Mouse (Mus musculus): ENCODE measurements around the gene Bglap2. TPM values are rescaled to one million over a fixed set of nuclear protein-coding genes. Genes with fewer than 3 reads are reported as not detected.
A peak's percentile ranks its signal among the peaks of the same experiment; 100 is the strongest.

Gene Bglap2
- polyA plus RNA-seq, 1 experiment from 2014 or later, result not detected

GRCm38 (mm10) chr3:88361612-88362313 lies 16.7 kb downstream of the Bglap2 start:
- Histone ChIP-seq H3K9me3 (replicated peaks) (no peaks in the 10 kb centered on the region), H3K27me3 (replicated peaks) (peaks cover 22% of the 10 kb centered on the region), H3K4me2 (peak overlapping the region; percentile 74; the same call in 1 of the 2 replicates), H3K4me1 (peaks cover 69% of the 10 kb centered on the region), H3K4me3 (no peak overlapping the region), H3K9ac (peak overlapping the region; percentile 42; the same call in 1 of the 2 replicates), H3K36me3 (peaks cover 59% of the 10 kb centered on the region), H3K27ac (peak overlapping the region; percentile 91)
- ATAC-seq, result no peak
- 77% methylated on average over 2 of the region's 2 CpGs for WGBS (ENCODE audit: insufficient replicate concordance)

GRCm38 (mm10) chr3:88361096-88361495 lies 17.4 kb downstream of the Bglap2 start:
- Histone ChIP-seq H3K4me2 (no peak overlapping the region), H3K27ac (peak overlapping the region; percentile 91), H3K9ac (0 out of 2 replicates have a peak overlapping the region, but pooled peaks have one; percentile 14), H3K36me3 (peaks cover 66% of the 10 kb centered on the region), H3K4me3 (no peak overlapping the region), H3K4me1 (peaks cover 67% of the 10 kb centered on the region), H3K9me3 (replicated peaks) (no peaks in the 10 kb centered on the region), H3K27me3 (replicated peaks) (peaks cover 15% of the 10 kb centered on the region)
- ATAC-seq, result no peak
- WGBS (ENCODE audit: insufficient replicate concordance), result 49% methylated on average over 6 of the region's 6 CpGs

- Histone ChIP-seq H3K9ac (no peak overlapping the region), H3K9me3 (replicated peaks) (no peaks in the 10 kb centered on the region), H3K4me3 (no peak overlapping the region), H3K4me2 (no peak overlapping the region), H3K27me3 (replicated peaks) (peaks cover 4% of the 10 kb centered on the region), H3K27ac (peak overlapping the region; percentile 39; the same call in 1 of the 2 replicates), H3K36me3 (peaks cover 77% of the 10 kb centered on the region), H3K4me1 (peaks cover 56% of the 10 kb centered on the region)
- 78% methylated on average over 3 of the region's 3 CpGs for WGBS (ENCODE audit: insufficient replicate concordance)
- no peak for ATAC-seq
Measured at GRCm38 (mm10) chr3:88359989-88360388, 18.5 kb downstream of the Bglap2 start.

GRCm38 (mm10) chr3:88359584-88359983 lies 18.9 kb downstream of the Bglap2 start:
- Histone ChIP-seq H3K27ac (peak overlapping the region; percentile 39), H3K4me1 (peaks cover 52% of the 10 kb centered on the region)
- 89% methylated on average over 5 of the region's 5 CpGs for WGBS (ENCODE audit: insufficient replicate concordance)

GRCm38 (mm10) chr3:88354396-88355165 lies 23.9 kb downstream of the Bglap2 start:
- H3K4me3 ChIP-seq, result no peak overlapping the region
- no peak overlapping the region for H3K27ac ChIP-seq
- no peaks in the 10 kb centered on the region for H3K9me3 ChIP-seq (replicated peaks)
- peaks cover 100% of the 10 kb centered on the region for H3K36me3 ChIP-seq
- 0 out of 2 replicates have a peak, but pooled peaks cover 2% of the 10 kb centered on the region for H3K4me1 ChIP-seq
- H3K27me3 ChIP-seq (replicated peaks), result no peaks in the 10 kb centered on the region
- ATAC-seq, result no peak
- 95% methylated on average over 8 of the region's 8 CpGs for WGBS (ENCODE audit: insufficient replicate concordance)
- H3K4me2 ChIP-seq, result no peak overlapping the region
- no peak overlapping the region for H3K9ac ChIP-seq

More at GRCm38 (mm10) chr3:88359584-88359983, 18.9 kb downstream of the Bglap2 start:
- Histone ChIP-seq H3K4me2 (no peak overlapping the region), H3K9ac (no peak overlapping the region), H3K36me3 (peaks cover 81% of the 10 kb centered on the region), H3K27me3 (replicated peaks) (peaks cover under 1% of the 10 kb centered on the region; the same call in 1 of the 2 replicates), H3K4me3 (no peak overlapping the region), H3K9me3 (replicated peaks) (no peaks in the 10 kb centered on the region)
- ATAC-seq, result no peak

DNA sequence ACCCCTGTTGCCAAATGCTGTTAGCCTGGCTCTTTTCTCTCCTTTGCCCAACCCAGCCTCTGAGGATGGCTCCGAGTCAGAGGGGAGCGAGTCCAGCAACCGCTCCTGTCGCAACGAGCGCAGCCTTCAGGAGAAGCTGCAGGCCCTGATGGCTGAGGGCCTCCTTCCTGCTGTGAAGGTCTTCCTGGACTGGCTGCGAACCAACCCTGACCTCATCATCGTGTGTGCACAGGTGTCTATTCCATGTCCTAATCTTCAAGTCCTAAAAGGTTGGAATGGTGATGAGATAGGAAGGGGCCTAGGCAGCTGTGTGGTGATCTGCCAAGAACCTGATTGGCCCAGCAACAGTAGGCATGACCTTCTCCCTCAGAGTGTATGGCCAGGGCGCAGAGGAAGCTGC lies 25.6 kb downstream of the Bglap2 start:
- ATAC-seq, result no peak
- no peak overlapping the region for H3K9ac ChIP-seq
- no peaks in the 10 kb centered on the region for H3K27me3 ChIP-seq (replicated peaks)
- H3K27ac ChIP-seq, result no peak overlapping the region
- no peaks in the 10 kb centered on the region for H3K9me3 ChIP-seq (replicated peaks)
- no peak overlapping the region for H3K4me3 ChIP-seq
- peaks cover 100% of the 10 kb centered on the region for H3K36me3 ChIP-seq
- no peaks in the 10 kb centered on the region for H3K4me1 ChIP-seq
- H3K4me2 ChIP-seq, result no peak overlapping the region
- 92% methylated on average over 9 of the region's 9 CpGs for WGBS (ENCODE audit: insufficient replicate concordance)

- no peaks in the 10 kb centered on the region for H3K27me3 ChIP-seq (replicated peaks)
- H3K9me3 ChIP-seq (replicated peaks), result no peaks in the 10 kb centered on the region
- H3K4me3 ChIP-seq, result no peak overlapping the region
- H3K4me2 ChIP-seq, result no peak overlapping the region
- WGBS (ENCODE audit: insufficient replicate concordance), result 88% methylated on average over 13 of the region's 13 CpGs
- ATAC-seq, result no peak
- H3K9ac ChIP-seq, result no peak overlapping the region
- H3K36me3 ChIP-seq, result peaks cover 100% of the 10 kb centered on the region
- H3K27ac ChIP-seq, result no peak overlapping the region
- no peaks in the 10 kb centered on the region for H3K4me1 ChIP-seq
Measured at GRCm38 (mm10) chr3:88350732-88351131, 27.8 kb downstream of the Bglap2 start.

GRCm38 (mm10) chr3:88339006-88339405 lies 39.5 kb downstream of the Bglap2 start:
- H3K9me3 ChIP-seq (replicated peaks), result no peaks in the 10 kb centered on the region
- H3K27ac ChIP-seq, result peak overlapping the region; percentile 96
- H3K9ac ChIP-seq, result peak overlapping the region; percentile 66
- 54% methylated on average over 3 of the region's 3 CpGs for WGBS (ENCODE audit: insufficient replicate concordance)
- H3K4me1 ChIP-seq, result peaks cover 65% of the 10 kb centered on the region
- peak overlapping the region; percentile 80 for H3K4me3 ChIP-seq
- no peaks in the 10 kb centered on the region for H3K27me3 ChIP-seq (replicated peaks)
- H3K36me3 ChIP-seq, result peaks cover 39% of the 10 kb centered on the region
- peak overlapping the region; percentile 81 for H3K4me2 ChIP-seq
- ATAC-seq, result no peak

DNA sequence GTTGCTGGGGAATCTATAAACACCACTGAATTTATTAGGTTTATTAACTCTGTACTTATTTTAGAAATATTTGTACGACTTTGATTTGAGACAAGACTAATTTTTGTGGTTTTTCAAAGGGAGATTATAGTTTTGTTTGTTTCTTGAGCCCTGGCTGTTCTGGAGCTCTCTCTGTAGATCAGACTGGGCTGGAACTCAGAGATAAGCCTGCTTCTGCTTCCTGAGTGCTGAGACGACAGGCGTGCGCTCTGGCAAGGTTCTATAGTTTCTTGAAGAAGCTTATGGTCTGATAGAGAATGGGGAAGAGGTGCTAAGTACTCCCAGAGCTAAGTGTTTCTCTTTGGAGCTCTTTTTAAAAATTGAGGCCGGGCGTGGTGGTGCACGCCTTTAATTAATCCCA lies 40.2 kb downstream of the Bglap2 start:
- Histone ChIP-seq H3K9ac (peak overlapping the region; percentile 89), H3K4me3 (peak overlapping the region; percentile 80), H3K27ac (peak overlapping the region; percentile 96), H3K4me2 (peak overlapping the region; percentile 81), H3K27me3 (replicated peaks) (no peaks in the 10 kb centered on the region; the same call in 1 of the 2 replicates), H3K9me3 (replicated peaks) (no peaks in the 10 kb centered on the region), H3K36me3 (peaks cover 32% of the 10 kb centered on the region), H3K4me1 (peaks cover 72% of the 10 kb centered on the region)
- WGBS (ENCODE audit: insufficient replicate concordance), result 22% methylated on average over 7 of the region's 7 CpGs
- ATAC-seq, result peak; percentile 61

DNA sequence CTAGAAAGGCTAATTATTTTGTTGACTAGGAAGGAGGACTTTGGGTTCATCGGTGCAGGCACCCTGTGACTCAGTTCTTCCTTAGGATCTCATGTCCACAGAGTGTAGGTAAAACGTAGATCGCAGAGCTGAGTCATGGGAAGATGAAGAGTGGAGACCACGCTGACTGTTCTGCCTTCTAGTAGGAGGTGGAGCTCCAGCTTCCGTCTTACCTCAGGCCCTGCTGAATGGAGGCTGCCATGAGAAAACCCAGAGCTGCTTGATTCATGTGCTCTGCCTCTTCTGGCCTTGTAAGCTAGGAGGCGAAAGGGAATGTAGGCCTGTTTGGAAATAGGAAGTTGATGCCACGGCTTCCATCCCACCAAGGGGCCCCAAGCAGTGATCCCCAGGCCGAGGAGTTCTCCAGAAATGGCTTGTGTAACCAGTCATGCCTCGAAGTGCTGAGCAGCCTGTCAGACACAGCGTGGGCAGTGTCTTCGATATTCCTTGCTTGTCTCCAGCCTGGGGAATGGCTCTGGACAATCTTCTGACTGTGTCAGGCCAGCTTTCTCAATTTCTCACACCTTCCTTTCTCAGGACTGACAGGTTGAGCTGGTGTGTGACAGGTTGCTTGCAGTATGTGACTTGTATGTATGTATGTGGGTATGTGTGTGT lies 41.0 kb downstream of the Bglap2 start:
- Histone ChIP-seq H3K36me3 (peaks cover 28% of the 10 kb centered on the region), H3K9ac (peak overlapping the region; percentile 89), H3K4me1 (peaks cover 73% of the 10 kb centered on the region), H3K27ac (peak overlapping the region; percentile 96), H3K4me3 (peak overlapping the region; percentile 80), H3K9me3 (replicated peaks) (no peaks in the 10 kb centered on the region), H3K27me3 (replicated peaks) (peaks cover 1% of the 10 kb centered on the region; the same call in 1 of the 2 replicates), H3K4me2 (peak overlapping the region; percentile 81)
- 22% methylated on average over 11 of the region's 11 CpGs for WGBS (ENCODE audit: insufficient replicate concordance)
- peak; percentile 53 for ATAC-seq

DNA sequence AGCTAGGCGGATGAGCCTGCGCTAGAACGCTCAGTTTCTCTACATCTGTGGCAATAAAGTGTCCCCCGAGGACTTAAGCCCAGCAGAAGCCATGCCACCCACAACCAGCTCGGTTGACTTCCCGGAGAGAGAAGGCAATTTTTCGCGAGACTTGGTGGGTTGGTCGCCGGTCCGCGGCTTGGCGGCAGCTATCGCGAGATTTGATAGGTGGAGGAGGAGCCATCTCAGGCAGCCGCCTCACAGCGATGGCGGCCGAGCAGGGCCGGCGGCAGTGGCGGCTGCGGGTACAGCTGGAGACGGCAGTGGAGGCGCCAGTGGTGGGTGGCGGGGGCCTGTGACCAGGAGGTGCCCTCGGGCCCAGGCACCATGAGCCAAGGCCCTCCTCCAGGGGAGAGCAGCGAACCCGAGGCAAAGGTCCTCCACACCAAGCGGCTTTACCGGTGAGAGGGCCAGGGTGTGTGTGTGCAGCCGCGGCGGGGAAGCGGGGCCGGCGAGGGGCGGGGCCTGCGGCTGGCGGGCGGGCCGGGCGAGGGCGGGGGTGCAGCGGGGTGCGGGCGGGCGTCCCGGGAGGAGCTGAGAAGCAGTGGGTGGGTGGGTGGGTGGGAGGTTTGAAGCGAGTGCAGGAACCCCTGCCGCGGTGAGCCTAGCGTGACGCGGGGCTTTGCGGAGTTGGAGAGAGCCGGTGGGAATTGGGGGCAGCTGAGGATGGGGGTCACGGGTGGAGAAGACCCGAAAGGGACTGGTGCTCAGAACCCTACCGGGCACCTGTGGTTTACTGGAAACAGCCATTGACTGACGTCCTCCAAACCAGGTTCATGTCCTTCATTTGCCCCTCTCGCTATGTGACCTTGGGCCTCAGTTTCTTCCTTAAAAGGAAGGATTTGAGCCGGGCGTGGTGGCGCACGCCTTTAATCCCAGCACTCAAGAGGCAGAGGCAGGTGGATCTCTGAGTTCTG lies 42.2 kb downstream of the Bglap2 start, which contains the start of the genes Tmem79 and Smg5:
Tmem79 (minus strand) TSS at position 91 of the 956 bp plus-strand sequence.
Smg5 (plus strand) TSS at position 203 of the 956 bp plus-strand sequence.
- ATAC-seq, result peak; percentile 88
- H3K36me3 ChIP-seq, result peaks cover 18% of the 10 kb centered on the region
- peak within 1 kb of the TSS; percentile 96 for H3K27ac ChIP-seq
- no peaks in the 10 kb centered on the region for H3K9me3 ChIP-seq (replicated peaks)
- H3K9ac ChIP-seq, result peak within 1 kb of the TSS; percentile 89
- 1% methylated on average over 56 of the region's 66 CpGs for WGBS (ENCODE audit: insufficient replicate concordance)
- H3K4me2 ChIP-seq, result peak within 1 kb of the TSS; percentile 81
- peaks cover 66% of the 10 kb centered on the region for H3K4me1 ChIP-seq
- peak within 1 kb of the TSS; percentile 80 for H3K4me3 ChIP-seq
- peaks cover 6% of the 10 kb centered on the region; the same call in 1 of the 2 replicates for H3K27me3 ChIP-seq (replicated peaks)
